Mouse (Mus musculus) G1E (cell line): ENCODE measurements at regions not wholly inside any gene's neighbourhood (a gene's known extent, or its start where the extent isn't known, plus 50 kb on each side); places are given as distances from the start of the nearest gene placed in this dataset.

Source experiments
- ATAC-seq: 2 replicates; pipeline ENCODE4 v1.8.0; 2016; ENCODE audit warnings: mild to moderate bottlenecking; ENCODE audit not compliant: insufficient number of reproducible peaks, poor library complexity, low FRiP score, severe bottlenecking; ENCODE audit errors: extremely low read depth
- DNase-seq: peaks from one replicate; pipeline ENCODE4 v3.0.0; 2012; ENCODE audit warnings: low spot score
- H3K27me3 ChIP-seq: 2 replicates; pipeline ENCODE4 v1.6.1; 2012; ENCODE audit warnings: mild to moderate bottlenecking, low read length, inconsistent platforms; ENCODE audit not compliant: insufficient read depth
- H3K36me3 ChIP-seq: replicated peaks from 2 replicates; pipeline ENCODE3; 2012; ENCODE audit warnings: mild to moderate bottlenecking, inconsistent platforms
- H3K4me1 ChIP-seq: 2 replicates; pipeline ENCODE4 v1.6.1; 2012; ENCODE audit warnings: low read depth, low read length, inconsistent platforms, mixed read lengths; ENCODE audit not compliant: insufficient read depth
- H3K4me3 ChIP-seq: 2 replicates; pipeline ENCODE4 v1.5.1; 2012; ENCODE audit warnings: low read depth, mild to moderate bottlenecking, inconsistent platforms, low read length, moderate library complexity, mixed read lengths
- H3K9me3 ChIP-seq: replicated peaks from 2 replicates; pipeline ENCODE4 v1.6.1; 2012; ENCODE audit warnings: inconsistent platforms
- CTCF ChIP-seq: IDR thresholded peaks from 2 replicates; pipeline ENCODE4 v1.5.1; 2012; ENCODE audit warnings: low read depth, low read length, inconsistent platforms, mixed read lengths
- GATA1 ChIP-seq: IDR thresholded peaks from 2 replicates; pipeline ENCODE4 v1.6.1; 2012; ENCODE audit warnings: borderline replicate concordance, low read length, inconsistent platforms, mixed read lengths
- GATA2 ChIP-seq: IDR thresholded peaks from 2 replicates; pipeline ENCODE4 v1.6.1; 2012; ENCODE audit warnings: low read depth, low read length, inconsistent platforms, borderline replicate concordance
- POLR2AphosphoS5 ChIP-seq: IDR thresholded peaks from 2 replicates; pipeline ENCODE4 v1.6.1; 2012; ENCODE audit warnings: low read depth, low read length, inconsistent platforms; ENCODE audit not compliant: insufficient replicate concordance
- TAL1 ChIP-seq: conservative IDR thresholded peaks from 2 replicates; pipeline ENCODE4 v1.6.1; 2012; ENCODE audit warnings: low read depth, low read length, inconsistent platforms, mixed read lengths

GRCm38 (mm10) chr8:89737636-89738035 lies 610.5 kb downstream of the Tox3 start:
- ATAC-seq = no peak
- Histone ChIP-seq H3K4me1 (no peaks in the 10 kb centered on the region), H3K27me3 (no peaks in the 10 kb centered on the region), H3K4me3 (no peak overlapping the region), H3K9me3 (peaks cover 46% of the 10 kb centered on the region), H3K36me3 (no peaks in the 10 kb centered on the region)
- DNase-seq = no peak
- TF ChIP-seq POLR2AphosphoS5 (no peak), TAL1 (no peak), CTCF (no peak), GATA1 (no peak), GATA2 (no peak)

GRCm38 (mm10) chr8:89727252-89727651 lies 620.9 kb downstream of the Tox3 start:
- no peak for TF ChIP-seq GATA2
- no peak for TF ChIP-seq POLR2AphosphoS5
- no peak for TF ChIP-seq GATA1
- no peak for TF ChIP-seq CTCF
- no peak for TF ChIP-seq TAL1
- no peaks in the 10 kb centered on the region for H3K36me3 ChIP-seq
- peaks cover 24% of the 10 kb centered on the region for H3K9me3 ChIP-seq
- no peaks in the 10 kb centered on the region for H3K27me3 ChIP-seq
- no peaks in the 10 kb centered on the region for H3K4me1 ChIP-seq
- no peak overlapping the region for H3K4me3 ChIP-seq
- ATAC-seq (no peak), DNase-seq (no peak)

- Histone ChIP-seq H3K36me3 (no peaks in the 10 kb centered on the region), H3K27me3 (no peaks in the 10 kb centered on the region), H3K9me3 (peaks cover 26% of the 10 kb centered on the region), H3K4me1 (no peaks in the 10 kb centered on the region), H3K4me3 (no peak overlapping the region)
- DNase-seq = no peak
- TF ChIP-seq GATA2 (no peak), GATA1 (no peak), TAL1 (no peak), POLR2AphosphoS5 (no peak), CTCF (no peak)
- no peak for ATAC-seq
Measured at GRCm38 (mm10) chr8:89721684-89722305, 626.3 kb downstream of the Tox3 start.

DNA sequence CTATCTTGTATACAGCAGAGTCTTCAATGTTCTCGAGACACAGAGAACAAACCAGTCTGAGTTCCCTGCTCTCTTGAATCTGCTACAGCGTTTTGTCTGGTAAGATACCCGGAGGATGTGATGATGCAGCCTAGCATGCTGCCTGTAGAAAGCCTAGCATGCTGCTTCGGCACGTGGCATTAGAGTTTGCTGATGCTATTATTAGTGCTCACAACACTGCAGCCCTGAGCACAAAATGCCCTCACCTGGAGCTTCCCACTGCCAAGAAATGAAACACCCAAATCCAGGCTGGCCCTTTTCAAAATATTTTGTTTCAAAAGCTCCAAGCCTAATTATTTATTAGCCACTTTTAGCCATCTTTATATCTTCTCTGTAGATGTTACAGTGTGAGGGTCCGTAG lies 634.3 kb downstream of the Tox3 start:
- Histone ChIP-seq H3K4me1 (no peaks in the 10 kb centered on the region), H3K4me3 (no peak overlapping the region), H3K9me3 (peaks cover 23% of the 10 kb centered on the region), H3K27me3 (no peaks in the 10 kb centered on the region), H3K36me3 (no peaks in the 10 kb centered on the region)
- ATAC-seq (no peak), DNase-seq (no peak)
- TF ChIP-seq TAL1 (no peak), POLR2AphosphoS5 (no peak), CTCF (no peak), GATA2 (no peak), GATA1 (no peak)

DNA sequence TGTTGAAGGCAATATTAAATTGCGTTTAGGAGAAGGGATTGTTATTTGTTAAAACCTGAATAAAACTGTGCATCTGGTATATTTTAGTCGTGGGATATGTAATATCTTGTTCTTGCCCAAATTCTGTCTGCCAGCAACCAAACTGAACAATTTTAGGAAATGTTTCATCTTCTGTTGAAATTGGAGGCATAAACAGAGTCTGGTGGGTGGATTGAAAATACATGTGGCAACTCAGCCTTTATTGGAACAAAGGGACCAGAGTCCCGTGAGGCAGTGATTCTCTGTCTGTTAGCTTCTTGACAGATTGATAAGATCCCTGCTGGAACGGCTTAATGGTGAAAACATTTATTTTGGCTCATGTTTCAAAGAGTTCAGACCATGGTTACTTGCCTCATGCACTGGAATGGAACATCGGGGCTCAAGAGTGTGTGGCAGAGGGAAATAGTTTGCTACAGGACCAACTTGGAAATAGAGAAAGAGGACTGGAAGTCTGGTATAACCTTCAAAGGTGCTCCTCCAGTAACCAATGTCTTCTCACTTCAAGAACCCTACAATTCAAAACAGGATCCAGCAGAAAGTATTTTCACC lies 640.7 kb downstream of the Tox3 start:
- no peak overlapping the region for H3K4me3 ChIP-seq
- H3K27me3 ChIP-seq = no peaks in the 10 kb centered on the region
- no peaks in the 10 kb centered on the region for H3K4me1 ChIP-seq
- H3K9me3 ChIP-seq = peaks cover 16% of the 10 kb centered on the region
- ATAC-seq (no peak), DNase-seq (no peak)
- TF ChIP-seq TAL1 (no peak), POLR2AphosphoS5 (no peak), CTCF (no peak), GATA2 (no peak), GATA1 (no peak)
- no peaks in the 10 kb centered on the region for H3K36me3 ChIP-seq

GRCm38 (mm10) chr8:89685696-89686095 lies 641.7 kb upstream of the Sall1 start:
- ATAC-seq = no peak
- H3K36me3 ChIP-seq = no peaks in the 10 kb centered on the region
- no peak for DNase-seq
- H3K4me3 ChIP-seq = no peak overlapping the region
- H3K4me1 ChIP-seq = no peaks in the 10 kb centered on the region
- no peaks in the 10 kb centered on the region for H3K27me3 ChIP-seq
- TF ChIP-seq GATA1 = no peak
- no peak for TF ChIP-seq POLR2AphosphoS5
- no peak for TF ChIP-seq CTCF
- TF ChIP-seq TAL1 = no peak
- no peak for TF ChIP-seq GATA2
- H3K9me3 ChIP-seq = peaks cover 22% of the 10 kb centered on the region

DNA sequence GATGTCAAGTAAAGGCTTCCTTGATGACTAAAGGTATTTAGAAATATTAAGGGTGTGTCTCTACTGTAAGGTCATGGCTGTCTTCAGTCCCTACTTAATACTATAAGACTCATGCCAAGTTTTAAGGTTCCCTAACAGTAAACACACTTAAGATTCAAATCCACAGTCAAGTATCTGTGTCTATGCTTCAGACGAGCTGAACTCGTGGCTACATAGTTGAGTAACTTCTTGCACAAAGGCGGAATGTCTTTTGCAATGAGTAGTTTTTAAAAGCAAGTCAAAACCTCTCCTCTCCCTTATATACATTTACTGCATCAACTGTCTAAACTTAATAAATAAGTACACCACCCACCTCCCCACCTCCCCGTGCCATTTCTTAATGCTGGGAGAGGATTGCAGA lies 637.0 kb upstream of the Sall1 start:
- no peaks in the 10 kb centered on the region for H3K4me1 ChIP-seq
- ATAC-seq = no peak
- no peaks in the 10 kb centered on the region for H3K27me3 ChIP-seq
- TF ChIP-seq GATA2 = no peak
- no peak for TF ChIP-seq TAL1
- TF ChIP-seq POLR2AphosphoS5 = no peak
- TF ChIP-seq CTCF = no peak
- no peak for TF ChIP-seq GATA1
- no peak overlapping the region for H3K4me3 ChIP-seq
- DNase-seq = no peak
- peaks cover 37% of the 10 kb centered on the region for H3K9me3 ChIP-seq
- H3K36me3 ChIP-seq = no peaks in the 10 kb centered on the region
